Mouse (Mus musculus): ENCODE measurements at regions not wholly inside any gene's neighbourhood (a gene's known extent, or its start where the extent isn't known, plus 50 kb on each side); places are given as distances from the start of the nearest gene placed in this dataset.

DNA sequence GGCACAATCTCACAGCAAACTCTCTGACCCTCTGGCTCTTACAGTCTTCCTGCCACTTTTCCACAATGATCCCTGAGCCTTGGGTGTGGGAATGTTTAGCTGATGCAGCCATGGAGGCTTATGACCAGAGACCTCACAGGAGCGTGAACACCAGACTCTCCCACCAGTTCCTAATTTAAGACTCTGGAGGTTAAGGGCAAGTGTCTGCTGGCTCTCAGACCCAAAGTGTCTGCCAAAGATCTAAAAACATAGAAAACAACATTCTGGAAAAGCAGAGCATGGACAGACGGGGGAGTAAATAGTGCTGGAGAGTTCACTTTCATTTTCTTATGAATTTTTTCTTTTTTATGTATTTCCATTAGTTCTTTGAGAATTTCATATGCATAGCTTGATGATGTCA, 440.7 kb downstream of the Adam3 start:
- DNase-seq (ENCODE audit: low spot score): no peak

DNA sequence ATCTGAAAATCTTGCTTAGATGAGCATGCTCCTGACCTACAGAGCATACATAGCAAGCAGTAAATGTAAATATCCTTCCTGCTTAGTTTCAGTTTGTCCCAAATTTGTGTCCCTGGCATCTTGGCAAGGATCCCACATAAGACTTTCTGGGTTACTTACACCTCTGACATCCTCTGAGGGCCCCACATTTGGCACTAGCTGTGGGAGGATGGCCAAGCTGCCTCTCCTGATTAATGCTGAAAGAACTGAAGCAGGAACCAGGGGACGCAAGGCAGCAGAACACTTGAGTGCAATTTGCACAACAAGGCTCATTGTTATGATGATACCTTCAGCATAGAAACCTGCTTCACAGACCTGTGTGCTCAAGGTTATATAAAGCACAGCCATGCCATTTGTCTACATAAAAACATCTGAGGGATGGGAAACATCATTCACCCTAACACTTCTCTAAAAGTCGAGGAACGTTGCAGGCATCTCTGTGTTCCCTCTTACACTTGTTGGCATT, 441.7 kb downstream of the Adam3 start:
- DNase-seq (ENCODE audit: low spot score): no peak

DNA sequence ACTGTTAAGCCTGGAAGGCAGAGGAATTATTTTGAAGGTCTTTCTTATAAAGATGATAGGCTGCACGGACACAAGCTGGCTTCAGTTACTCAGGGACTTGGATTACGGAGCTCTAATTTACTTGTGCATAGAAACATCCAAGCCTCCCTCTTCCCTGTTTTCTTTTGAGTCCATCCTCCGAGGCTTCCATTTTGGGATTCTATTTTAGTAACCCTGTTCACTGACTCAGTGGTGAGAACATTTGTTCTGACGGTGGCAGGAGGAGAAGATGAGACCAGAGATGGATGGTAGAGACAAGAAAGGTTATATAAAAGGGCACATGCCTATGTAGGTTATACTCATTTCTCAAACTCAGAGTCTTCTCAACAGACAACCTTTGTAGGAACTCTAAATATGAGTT, 445.4 kb downstream of the Adam3 start:
- no peak for DNase-seq (ENCODE audit: low spot score)

DNA sequence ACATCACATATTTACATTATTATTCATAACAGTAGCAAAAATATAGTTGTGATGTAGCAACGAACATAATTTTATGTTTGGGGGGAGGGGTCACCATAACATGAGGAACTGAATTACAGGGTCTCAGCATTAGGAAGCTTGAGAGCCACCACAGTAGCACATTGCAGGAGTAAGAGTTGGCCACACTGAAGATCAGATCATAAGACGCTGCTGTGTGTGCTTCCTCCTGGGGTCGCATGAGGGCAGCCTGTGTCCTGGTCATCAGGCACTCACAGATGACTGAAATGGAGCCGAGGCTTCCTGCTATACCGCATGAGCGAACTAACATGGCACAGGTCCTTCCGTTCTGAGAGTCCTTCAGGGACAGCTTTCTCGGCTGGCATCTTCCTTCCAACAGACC, 447.3 kb downstream of the Adam3 start:
- peak; percentile 31 for DNase-seq (ENCODE audit: low spot score)

DNA sequence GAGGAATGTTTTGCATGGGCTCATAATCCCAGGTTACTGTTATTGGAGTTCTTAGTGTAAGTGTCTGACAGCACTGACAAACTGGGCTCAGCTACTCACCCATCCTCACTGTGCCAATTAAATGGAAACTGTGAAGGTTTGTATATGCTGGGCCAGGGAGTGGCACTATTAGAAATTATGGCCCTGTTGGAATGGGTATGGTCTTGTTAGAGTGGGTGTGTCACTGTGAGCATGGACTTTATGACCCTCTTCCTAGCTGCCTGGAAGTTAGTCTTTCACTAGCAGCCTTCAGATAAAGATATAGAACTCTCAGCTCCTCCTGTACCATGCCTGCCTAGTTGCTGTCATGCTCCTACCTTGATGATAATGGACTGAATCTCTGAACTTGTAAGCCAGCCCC, 464.3 kb downstream of the Adam3 start:
- no peak for DNase-seq (ENCODE audit: low spot score)

DNA sequence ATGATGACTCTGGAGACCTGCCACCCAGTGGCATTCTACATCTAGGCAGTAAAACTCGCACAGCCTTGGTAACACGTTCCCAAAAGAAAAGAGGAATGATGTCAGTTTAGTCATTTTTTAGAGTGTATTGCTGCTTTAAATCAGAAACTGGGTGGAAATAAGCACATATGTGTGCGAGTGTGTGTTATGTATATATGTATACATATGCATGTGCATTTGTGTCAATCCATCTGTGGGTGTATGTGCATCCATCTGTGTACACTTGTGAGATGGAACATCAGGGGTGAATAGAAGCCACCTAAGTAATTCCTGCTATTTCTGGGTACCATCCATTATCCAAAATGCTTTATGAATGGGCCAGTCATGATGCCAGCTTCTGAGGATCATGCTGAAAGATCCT, 467.0 kb downstream of the Adam3 start:
- DNase-seq (ENCODE audit: low spot score): no peak

DNA sequence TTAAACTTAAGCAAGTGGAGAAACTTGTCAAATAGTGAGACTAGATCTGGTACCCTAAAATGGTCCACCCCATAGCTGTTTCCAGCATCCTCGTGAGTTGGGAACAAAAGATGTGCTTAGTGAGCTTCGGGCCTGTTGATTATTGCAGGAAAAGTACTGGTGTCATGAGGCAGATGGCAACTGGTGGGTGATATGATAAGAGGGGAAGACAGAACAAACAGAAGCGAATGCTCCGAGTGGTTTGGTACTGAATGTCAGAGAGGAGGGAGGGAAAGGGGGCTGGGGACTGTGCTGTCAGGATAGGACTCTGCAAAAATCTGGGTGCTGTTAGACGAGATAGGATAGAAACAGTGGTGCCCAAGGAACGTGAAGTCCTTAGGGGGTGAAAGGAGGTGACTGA, 483.4 kb downstream of the Adam3 start:
- DNase-seq (ENCODE audit: low spot score): no peak

DNA sequence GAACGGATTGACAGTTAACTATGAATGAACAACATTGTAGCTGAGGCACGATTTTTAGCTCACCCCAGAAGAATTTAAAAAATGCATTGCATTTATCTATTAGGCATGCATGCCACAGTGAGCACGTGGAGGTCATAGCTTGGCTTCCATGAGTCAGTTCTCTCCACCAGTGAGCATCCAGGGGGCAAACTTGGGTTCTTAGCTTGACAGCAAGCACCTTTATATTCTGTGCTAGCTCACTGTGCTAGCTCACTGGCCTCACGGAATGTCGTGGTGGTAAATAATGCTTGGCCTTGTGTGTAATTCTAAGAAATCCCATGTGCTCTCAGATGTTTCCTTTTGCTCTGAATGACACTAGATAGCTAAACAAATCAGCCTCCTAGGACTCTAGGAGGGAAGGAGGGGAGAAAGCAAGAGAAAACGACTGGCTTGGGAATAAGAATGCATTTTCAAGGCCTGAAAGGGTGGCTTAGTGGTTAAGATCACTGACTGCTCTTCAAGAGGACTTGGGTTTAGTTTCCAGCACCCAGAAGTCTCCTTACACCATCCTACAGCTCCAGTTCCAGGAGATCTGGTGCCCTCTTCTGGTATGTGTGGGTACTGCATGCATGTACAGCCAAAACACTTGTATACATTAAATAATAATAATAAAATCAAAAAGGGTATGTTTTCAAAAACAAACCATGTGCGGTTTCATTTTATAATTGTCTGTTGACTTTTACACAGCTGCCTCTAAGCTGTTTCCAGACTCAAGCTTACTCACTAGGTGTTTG, 485.3 kb downstream of the Adam3 start:
- peak; percentile 11 for DNase-seq (ENCODE audit: low spot score)

DNA sequence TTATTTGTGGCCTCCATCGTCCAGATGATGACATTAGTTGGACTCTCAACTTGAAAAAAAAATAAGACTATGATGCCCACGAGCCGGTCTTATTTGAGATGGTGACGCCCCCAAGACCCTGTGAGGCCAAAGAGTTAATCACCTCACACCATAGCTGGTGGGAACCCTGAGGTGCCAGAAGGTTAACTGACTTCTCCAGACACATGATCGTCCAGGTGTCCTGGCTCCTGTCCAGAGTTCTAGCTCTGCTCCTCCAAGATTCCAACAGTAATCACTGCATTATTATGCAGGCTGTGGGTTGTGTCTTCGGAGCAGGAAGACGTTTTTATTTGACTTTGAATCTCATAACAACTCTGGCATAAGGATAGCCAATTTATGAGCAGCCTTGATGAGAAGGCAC, 490.7 kb downstream of the Adam3 start:
- DNase-seq (ENCODE audit: low spot score): no peak

DNA sequence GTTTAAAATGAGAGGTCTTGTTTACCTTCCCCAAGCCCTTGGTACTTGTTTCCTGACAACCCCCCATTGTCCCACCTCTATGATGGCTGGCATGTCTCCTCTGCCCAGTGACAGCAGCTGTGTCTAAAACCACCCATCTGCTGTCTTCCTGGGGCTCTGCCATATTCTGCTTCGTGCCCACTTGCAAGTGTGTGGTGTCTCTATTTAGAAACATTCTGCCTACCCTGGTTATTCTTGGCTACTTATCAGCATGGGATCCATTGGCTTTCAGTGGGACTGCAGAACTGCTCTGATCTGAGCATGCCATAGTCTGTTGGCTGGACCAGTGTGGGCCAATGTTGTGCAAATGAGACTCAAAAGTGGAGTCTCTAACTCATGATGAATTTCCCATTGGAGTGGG, 497.5 kb downstream of the Adam3 start:
- DNase-seq (ENCODE audit: low spot score): no peak

DNA sequence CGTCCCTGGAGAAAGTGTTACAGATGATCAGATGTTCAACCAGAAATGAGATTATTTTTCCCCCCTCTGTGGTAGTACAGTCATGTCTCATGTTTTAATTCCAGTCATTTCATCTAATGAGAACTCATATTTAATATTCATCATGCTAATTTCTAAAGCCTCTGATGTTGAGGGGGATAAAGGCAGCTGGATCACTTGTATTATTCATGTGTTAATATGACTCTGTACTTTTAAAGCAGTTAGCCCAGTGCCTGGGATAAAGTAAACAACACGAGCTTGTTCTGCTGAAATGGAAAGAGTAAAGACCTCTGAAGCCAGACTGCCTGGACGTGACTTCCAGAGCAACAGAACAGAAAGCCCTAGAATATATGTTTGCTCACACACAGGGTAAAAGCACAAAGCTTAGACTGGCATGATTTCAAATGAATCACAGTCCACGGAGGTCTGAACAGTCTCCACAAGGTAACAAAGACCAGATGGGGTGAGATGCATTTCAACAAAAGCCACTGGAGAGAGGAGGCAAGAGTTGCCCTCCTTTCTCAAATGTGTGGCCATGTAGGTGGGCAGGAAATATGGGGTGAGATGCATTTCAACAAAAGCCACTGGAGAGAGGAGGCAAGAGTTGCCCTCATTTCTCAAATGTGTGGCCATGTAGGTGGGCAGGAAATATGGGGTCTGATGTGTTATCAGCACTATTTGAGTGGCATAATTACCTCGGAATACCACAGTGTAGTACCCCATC, 498.1 kb downstream of the Adam3 start:
- no peak for DNase-seq (ENCODE audit: low spot score)

DNA sequence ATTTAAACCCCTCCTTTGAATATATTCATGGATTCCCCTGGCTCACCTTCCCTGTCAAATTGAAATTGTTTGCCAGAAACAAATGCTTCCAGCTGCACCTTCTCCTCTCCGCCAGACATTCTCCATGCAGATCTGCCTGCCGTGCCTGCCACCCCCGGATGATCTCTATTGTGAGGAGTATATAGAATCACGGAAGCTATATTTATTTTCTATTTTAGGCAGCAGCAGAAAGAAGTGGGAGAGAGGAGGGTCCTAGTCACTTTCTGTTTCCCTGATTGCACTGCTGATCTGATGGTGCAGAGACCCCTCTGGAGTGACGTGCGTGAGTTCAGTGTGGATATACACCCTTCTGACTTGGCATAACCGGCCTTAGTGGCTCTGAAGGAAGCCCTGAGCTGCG, 505.4 kb downstream of the Adam3 start:
- DNase-seq (ENCODE audit: low spot score): no peak

DNA sequence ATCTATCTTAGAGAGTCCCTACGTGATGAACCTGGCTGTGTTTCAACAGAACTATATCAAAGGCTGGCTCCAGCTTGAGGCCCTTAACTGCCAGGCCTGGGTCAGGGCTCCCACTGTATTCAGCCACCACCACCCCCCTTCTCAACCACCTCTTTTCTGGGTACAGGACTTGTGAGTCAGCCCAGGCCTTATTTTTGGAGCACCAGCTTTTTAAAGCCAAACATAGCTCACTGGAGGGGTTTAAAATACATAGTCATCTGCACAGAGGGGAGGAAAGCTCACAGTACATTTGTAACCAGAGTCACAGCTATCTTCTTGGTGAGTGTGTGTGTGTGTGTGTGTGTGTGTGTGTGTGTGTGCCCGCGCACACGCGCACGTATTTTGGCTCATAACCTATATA, 509.0 kb downstream of the Adam3 start:
- no peak for DNase-seq (ENCODE audit: low spot score)

DNA sequence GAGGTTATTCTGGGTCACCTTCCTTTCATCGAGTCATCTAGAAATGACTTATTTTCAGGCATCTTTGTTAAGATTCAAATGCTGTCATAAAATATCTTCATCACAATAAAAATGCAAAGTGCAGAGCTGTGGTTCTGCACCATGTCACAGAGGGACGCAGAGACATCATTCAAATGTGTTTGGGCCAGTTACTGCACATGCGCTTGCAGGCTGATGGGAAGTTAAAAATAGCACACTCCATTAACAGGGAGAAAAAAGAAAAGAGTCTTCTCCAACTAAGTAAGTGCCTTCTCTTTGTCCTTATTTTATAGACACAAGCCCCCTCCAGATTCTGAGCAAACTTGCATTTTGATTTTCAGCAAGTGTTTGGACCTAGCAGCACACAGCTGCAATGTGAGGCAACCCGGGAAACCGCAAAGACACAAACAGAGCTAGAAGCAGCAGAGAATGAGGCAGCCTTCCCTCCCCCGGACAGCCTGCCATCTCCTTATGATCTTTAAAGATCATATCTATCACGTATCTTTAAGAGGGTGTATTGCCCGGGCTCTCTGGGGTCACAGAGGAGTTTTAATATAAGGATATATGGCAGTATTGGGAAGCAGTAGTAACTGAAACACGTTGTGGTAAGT, 510.0 kb downstream of the Adam3 start:
- DNase-seq (ENCODE audit: low spot score): no peak

DNA sequence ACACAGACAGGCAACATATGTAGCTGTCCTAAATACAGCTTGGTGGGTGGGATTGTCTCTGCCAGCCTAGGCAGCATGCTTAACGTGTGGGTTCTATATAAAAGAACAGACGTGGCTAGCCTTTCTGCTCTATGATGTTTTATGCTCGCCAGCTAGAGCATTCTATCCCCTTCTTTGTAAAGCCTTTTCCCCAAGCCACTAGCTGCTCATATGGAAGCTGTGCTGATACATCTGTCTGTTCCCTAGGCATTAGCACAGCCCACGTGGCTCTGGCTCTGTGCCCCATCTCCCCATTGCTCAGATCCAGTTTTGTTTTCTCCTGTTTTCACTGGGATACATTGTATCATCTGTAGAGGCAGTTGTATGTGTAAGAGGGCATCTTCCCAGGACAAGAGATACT, 511.3 kb downstream of the Adam3 start:
- no peak for DNase-seq (ENCODE audit: low spot score)

DNA sequence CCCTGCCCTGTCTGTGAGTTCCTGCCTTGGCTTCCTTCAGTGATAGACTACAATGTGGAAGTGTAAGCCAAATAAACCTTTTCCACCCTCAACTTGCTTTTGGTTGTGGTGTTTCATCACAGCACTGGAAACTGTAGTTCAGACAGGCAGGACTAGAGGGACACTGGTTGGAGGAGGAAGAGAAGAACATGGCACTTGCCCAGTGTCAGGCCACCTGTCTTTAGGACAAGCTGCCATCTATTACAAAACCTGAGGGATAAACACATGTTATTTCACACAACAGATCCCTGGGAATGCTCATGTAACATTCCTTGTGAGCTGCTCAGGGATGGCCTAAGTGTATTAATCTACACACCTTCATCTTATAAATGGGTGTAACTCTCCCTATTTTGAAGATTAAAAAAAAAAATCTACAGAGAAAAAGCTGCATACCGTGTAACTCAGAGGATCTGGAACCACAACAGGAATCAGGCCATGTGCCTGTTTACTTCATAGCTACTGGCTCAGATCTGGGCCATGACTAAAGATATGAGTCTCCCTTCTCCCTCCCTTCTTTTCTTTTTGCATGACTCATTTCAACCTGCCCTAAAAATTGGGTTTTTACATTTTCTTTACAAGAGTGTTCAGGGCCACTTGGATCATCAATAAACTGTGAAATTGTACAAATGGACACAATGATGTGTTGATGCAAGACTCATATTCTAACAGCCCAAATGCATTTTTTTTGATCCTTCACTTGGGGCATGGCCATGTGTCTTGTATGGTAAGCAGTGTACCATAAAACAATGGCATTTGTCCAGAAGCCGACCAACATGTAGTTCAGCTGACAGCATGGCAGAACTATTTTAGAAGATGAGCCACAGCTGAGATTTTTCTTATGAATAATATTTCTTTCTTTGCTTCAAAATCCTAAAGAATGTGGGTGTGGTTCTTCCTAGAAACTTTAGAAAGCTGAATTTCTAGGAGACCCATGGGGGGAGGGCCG, 513.1 kb downstream of the Adam3 start:
- no peak for DNase-seq (ENCODE audit: low spot score)

DNA sequence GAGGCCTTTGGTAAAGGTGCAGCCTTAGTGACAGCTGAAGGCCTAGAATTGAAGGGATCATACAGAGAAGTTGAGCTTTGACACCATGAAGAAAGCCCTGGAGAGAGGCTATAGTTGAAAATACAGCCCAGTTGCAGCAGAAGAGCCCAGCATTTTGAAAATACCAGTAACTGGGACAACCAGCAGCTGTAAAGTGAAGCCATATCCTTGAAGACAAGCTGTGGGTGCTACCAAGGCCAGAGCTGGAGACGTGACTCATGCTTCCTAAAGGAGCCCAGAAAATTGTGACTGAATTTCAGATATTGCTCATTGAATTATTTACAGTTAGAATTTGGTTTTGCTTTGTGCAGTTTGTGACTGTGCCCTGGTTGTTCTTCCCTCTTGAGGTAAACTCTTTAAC, 514.6 kb downstream of the Adam3 start:
- no peak for DNase-seq (ENCODE audit: low spot score)
